Comparison of ENCODE assay signal across 11 mouse cellular contexts in the genomic region with DNA sequence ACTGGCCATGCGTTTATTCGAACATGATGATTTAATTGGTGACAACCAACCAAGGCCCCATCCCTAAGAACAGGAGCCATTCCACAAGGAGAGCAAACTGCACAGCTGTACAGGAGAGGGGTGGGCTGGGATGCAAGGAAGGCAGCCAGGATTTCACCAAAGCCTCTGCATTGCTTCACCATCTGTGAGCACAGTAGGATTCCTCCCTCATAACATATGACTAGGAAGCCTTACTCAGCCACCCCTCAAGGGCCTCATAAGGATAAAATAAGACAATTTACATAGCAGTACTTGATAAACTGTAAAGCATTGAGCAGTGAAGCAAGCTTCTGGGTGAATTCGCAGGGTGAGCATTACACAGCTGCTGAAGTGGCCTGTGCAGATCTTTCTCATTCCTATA. TPM values are rescaled to one million over a fixed set of nuclear protein-coding genes. Genes with fewer than 3 reads are reported as not detected.
DNase-seq lines count a peak whose midpoint lies in the region; ATAC-seq and TF ChIP-seq lines count a peak whose summit lies in the region.
"Had no signal": no experiment of that assay in that cellular context is flagged by ENCODE, and none has a peak within 500 bp of the region (broad histone marks: within the 10 kb centered on the region; RNA-seq: fewer than 3 reads in every experiment).

No protein-coding gene starts in this region.

- 61% methylated on average over 3 of the region's 3 CpGs for WGBS in limb, embryonic 14.5 days

- DNase-seq in cerebellum, postnatal 10 days, result peak; percentile 26 to 37
- no peak for DNase-seq in cerebellum, adult 9-10 months
- peak; percentile 39 for DNase-seq in right cerebral cortex, adult 18-20 months
- DNase-seq in right cerebral cortex, postnatal 4 days, result no peak
- peak; percentile 20 for DNase-seq in limb, embryonic 14.5 days (ENCODE audit: low spot score)
- no peak for DNase-seq in thymus, postnatal 25 days
- DNase-seq in lung, postnatal 36 days, result no peak
- DNase-seq: embryo, embryonic 11 days had no signal

- H3K4me1 ChIP-seq in limb, embryonic 14.5 days (ENCODE audit: control insufficient read depth, insufficient read depth, low read length), result peaks cover 6% of the 10 kb centered on the region; the same call in 1 of the 2 replicates
- H3K4me1 ChIP-seq: lung, embryonic 15.5 days had no signal

- no peak for TF ChIP-seq POLR2A in limb, embryonic 14.5 days (IDR thresholded peaks at IDR 0.05; ENCODE audit: borderline replicate concordance, extremely low read depth, insufficient read depth, insufficient read length)

- H3K4me3 ChIP-seq in limb, embryonic 14.5 days (replicated peaks; ENCODE audit: low read length), result no peak overlapping the region
- H3K4me3 ChIP-seq: lung, embryonic 15.5 days had no signal

- no peak for ATAC-seq in limb, embryonic 14.5 days (ENCODE audit: low FRiP score, low read depth)
- ATAC-seq in activated CD4-positive, CD25-positive, alpha-beta regulatory T cell, adult 4 months, result no peak

- H3K9ac ChIP-seq in limb, embryonic 14.5 days (ENCODE audit: low read depth, low read length, severe bottlenecking), result no peak overlapping the region
- H3K9ac ChIP-seq: lung, embryonic 15.5 days had no signal

- no peak overlapping the region for H3K27ac ChIP-seq in limb, embryonic 14.5 days (replicated peaks; ENCODE audit: low read depth, low read length)
- H3K27ac ChIP-seq: lung, embryonic 15.5 days had no signal

- H3K27me3 ChIP-seq in limb, embryonic 14.5 days (ENCODE audit: control insufficient read depth, insufficient read depth, low read length), result no peaks in the 10 kb centered on the region
- H3K27me3 ChIP-seq: lung, embryonic 15.5 days had no signal

- no peaks in the 10 kb centered on the region for H3K36me3 ChIP-seq in limb, embryonic 14.5 days (ENCODE audit: control insufficient read depth, insufficient read depth, low read length)
- H3K36me3 ChIP-seq: lung, embryonic 15.5 days had no signal

- H3K4me2 ChIP-seq in limb, embryonic 14.5 days (replicated peaks; ENCODE audit: low read depth, low read length, severe bottlenecking), result no peak overlapping the region
- H3K4me2 ChIP-seq: heart, embryonic 11.5 days; lung, embryonic 15.5 days had no signal

- H3K9me3 ChIP-seq in limb, embryonic 14.5 days (ENCODE audit: control insufficient read depth, low read length), result no peaks in the 10 kb centered on the region
- H3K9me3 ChIP-seq: lung, embryonic 15.5 days had no signal

RNA-seq across cellular contexts. Expression of gene Ism1, which starts 28.5 kb away (rescaled TPM):
- 12.8 and 15.0 TPM in 2 replicates for polyA plus RNA-seq in limb, embryonic 14.5 days (2012; rRNA removed)
- 10.0 and 11.3 TPM in 2 replicates for polyA plus RNA-seq in limb, embryonic 14.5 days (2014; fragmentation: Nextera tagmentation; extraction: Ambion mirVana)
- not detected for polyA plus RNA-seq in activated CD4-positive, CD25-positive, alpha-beta regulatory T cell, adult 4 months (2017; shearing (Covaris generic))

Comparison
In these comparisons a context has a peak if more than half of its experiments do, and no peak if none do; other contexts are left out.
1. DNase-seq: peak in cerebellum, postnatal 10 days (2 of 2), right cerebral cortex, adult 18-20 months (single experiment) and limb, embryonic 14.5 days (single experiment); none in cerebellum, adult 9-10 months (single experiment), right cerebral cortex, postnatal 4 days (single experiment), thymus, postnatal 25 days (single experiment) and lung, postnatal 36 days (single experiment).
2. RNA of gene Ism1, which starts 28.5 kb away (polyA plus RNA-seq): 10.0 to 15.0 TPM in limb, embryonic 14.5 days; not detected in activated CD4-positive, CD25-positive, alpha-beta regulatory T cell, adult 4 months; every median in the first group is over 10 times any median in the second.